Mouse (Mus musculus) Patski (cell line): ENCODE results near the gene C6. TPM values are rescaled to one million over a fixed set of nuclear protein-coding genes. Genes with fewer than 3 reads are reported as not detected.
A peak's percentile ranks its signal among the peaks of the same experiment; 100 is the strongest.

Experiments
- ATAC-seq: fragments of 100-300 bp; one replicate; pipeline ENCODE4 v1.8.0; 2021
- CTCF ChIA-PET: fragments of 350-600 bp; sonication (Branson Sonifier 250); formaldehyde crosslinking; loops from one replicate; lab custom pipeline; 2022; ENCODE audit warnings: inconsistent platforms; lab: Charles Lee
- POLR2A ChIA-PET: fragments of 350-600 bp; sonication (Branson Sonifier 250); formaldehyde crosslinking; loops from one replicate; lab custom pipeline; 2022; ENCODE audit warnings: antibody characterized with exemption, inconsistent platforms; lab: Charles Lee
- DNase-seq: peaks from one replicate; pipeline ENCODE4 v3.0.0-alpha.2; 2011; ENCODE audit warnings: low read depth, low spot score
- H3K27me3 ChIP-seq: fragments of 371-371 bp; one replicate; pipeline ENCODE4 v1.5.1; 2021
- CTCF ChIP-seq: fragments of 100-300 bp; IDR thresholded peaks from one replicate; pipeline ENCODE4 v1.5.1; 2021
- in situ Hi-C: fragments of 300-500 bp; cut with MboI; formaldehyde crosslinking; loops from 3 replicates; pipeline ENCODE4 v1.11.1; 2018; ENCODE audit warnings: low pct_unique_long_range_greater_than_20kb, mixed read lengths
- polyA plus RNA-seq: library from polyadenylated mRNA; unstranded; gene quantifications from one replicate; pipeline ENCODE4 v1.2.3, GENCODE M21; 2021

C6 gene
- polyA plus RNA-seq, result 0.03 TPM

GRCm38 (mm10) chr15:4726830-4727310 is at the start of gene C6:
TSS of gene C6 (plus strand) at chr15:4727175.
- in situ Hi-C loops, result no loop called here
- ChIA-PET CTCF (interaction anchor here (1.7 kb wide), 1 partner anchor 32 kb away, joined by 4 read pairs; no protein-coding TSS in a partner anchor), POLR2A (no interaction called here)
- ATAC-seq (no peak), DNase-seq (no peak)
- peaks cover 4% of the 10 kb centered on the region for H3K27me3 ChIP-seq
- no peak for TF ChIP-seq CTCF

- TF ChIP-seq CTCF, result peak; percentile 27
- ChIA-PET POLR2A (no interaction called here), CTCF (interaction anchor here (1.2 kb wide), 1 partner anchor 16 kb away, joined by 3 read pairs; no protein-coding TSS in a partner anchor)
- in situ Hi-C loops, result no loop called here
- no peak for ATAC-seq
- H3K27me3 ChIP-seq, result no peaks in the 10 kb centered on the region
- no peak for DNase-seq
Observed at GRCm38 (mm10) chr15:4697604-4698003, 29.4 kb upstream of the C6 start.

DNA sequence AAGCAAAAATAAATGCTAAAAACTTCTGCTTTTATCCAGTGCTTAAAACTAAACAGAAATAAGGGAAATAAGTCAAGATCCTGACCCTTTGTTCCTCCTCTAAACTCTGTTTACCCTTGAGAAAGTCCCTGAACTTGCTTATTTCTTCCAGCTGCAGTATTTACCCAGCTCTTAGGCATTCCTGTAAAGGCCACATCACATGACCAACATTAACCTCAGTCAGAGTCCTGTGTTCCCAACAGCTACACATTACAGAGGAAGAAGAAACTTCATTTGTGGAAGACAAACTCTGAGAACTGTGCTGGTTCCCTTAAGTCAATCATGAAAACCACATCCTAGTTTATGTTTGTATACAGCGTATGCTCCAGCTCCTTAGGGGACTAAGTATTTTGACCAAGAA is 7.2 kb downstream of the C6 start:
- no peak for TF ChIP-seq CTCF
- in situ Hi-C loops, result no loop called here
- ChIA-PET POLR2A (no interaction called here), CTCF (no interaction called here)
- ATAC-seq (no peak), DNase-seq (no peak)
- H3K27me3 ChIP-seq, result peaks cover 3% of the 10 kb centered on the region

DNA sequence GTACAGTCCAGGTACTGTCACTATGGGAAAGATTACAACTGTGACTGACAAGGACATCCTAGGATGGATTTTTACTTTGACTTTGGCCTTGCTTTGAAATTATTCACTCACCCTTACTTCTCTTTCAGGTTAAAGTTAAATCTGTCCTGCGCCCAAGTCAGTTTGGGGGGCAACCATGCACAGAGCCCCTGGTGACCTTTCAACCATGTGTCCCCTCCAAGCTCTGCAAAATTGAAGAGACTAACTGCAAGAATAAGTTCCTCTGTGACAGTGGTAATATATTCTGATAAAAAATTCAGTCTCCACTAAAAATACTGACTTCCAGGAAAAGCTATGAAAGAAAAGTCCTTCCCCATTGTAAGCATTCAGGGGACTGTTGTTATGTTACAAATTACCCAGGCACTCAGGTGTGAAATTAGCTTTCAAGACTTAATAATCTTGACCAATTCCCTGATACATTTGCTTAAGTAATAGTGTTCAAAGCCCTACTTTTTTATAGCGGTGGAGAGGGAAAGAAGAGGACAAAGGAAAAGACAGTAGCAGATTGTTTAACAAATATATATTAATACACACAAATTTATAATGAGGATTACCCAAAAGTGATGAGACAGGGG is 8.1 kb downstream of the C6 start:
- ChIA-PET CTCF (interaction anchor here (0.8 kb wide), 1 partner anchor 13 kb away, joined by 3 read pairs; no protein-coding TSS in a partner anchor), POLR2A (no interaction called here)
- TF ChIP-seq CTCF, result no peak
- in situ Hi-C loops, result no loop called here
- no peak for DNase-seq
- no peak for ATAC-seq
- peaks cover 4% of the 10 kb centered on the region for H3K27me3 ChIP-seq

DNA sequence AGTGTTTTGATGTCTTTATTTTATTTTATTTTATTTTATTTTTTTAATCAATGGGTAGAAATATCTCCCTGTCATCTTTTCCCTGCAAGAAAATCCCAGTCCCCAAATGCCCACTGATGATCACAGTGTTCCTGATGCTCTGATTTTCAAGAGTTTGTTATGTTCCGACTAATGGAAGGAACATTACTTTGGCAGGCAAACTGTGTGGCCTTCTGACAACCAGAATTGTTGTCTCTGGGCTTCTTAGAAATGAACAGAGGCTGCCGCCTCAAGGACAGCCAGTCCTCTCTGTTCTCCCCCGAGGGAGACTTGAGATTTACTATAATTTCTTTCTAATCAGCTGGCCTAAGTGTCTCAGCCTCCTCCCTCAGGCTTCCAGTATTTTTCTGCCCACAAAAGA is 20.7 kb downstream of the C6 start:
- no peak for TF ChIP-seq CTCF
- DNase-seq, result no peak
- ATAC-seq, result no peak
- CTCF ChIA-PET, result no interaction called here
- POLR2A ChIA-PET, result no interaction called here
- in situ Hi-C loops, result no loop called here
- peaks cover 5% of the 10 kb centered on the region for H3K27me3 ChIP-seq

DNA sequence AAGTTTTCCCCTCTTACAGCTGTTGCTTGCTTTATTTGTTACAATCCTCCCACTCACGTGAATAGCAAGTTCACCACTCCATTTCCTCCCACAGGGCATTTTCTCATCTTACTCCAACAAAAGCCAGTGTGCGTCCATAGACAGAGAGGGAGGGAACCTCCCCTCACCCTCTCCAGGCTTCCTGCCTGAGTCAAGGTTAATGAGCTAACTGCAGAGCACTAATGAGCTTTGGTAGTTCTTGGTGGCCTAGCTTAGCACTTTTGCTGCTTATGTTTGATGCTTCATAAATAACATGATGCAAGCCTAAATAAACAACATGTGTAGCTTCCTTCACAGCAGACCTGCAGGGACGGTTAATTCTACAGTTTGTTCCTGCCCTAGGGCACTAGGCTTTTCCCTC is 63.4 kb downstream of the C6 start:
- H3K27me3 ChIP-seq, result peaks cover 17% of the 10 kb centered on the region
- CTCF ChIA-PET, result no interaction called here
- no peak for DNase-seq
- POLR2A ChIA-PET, result no interaction called here
- TF ChIP-seq CTCF, result no peak
- in situ Hi-C loops, result no loop called here
- ATAC-seq, result no peak

DNA sequence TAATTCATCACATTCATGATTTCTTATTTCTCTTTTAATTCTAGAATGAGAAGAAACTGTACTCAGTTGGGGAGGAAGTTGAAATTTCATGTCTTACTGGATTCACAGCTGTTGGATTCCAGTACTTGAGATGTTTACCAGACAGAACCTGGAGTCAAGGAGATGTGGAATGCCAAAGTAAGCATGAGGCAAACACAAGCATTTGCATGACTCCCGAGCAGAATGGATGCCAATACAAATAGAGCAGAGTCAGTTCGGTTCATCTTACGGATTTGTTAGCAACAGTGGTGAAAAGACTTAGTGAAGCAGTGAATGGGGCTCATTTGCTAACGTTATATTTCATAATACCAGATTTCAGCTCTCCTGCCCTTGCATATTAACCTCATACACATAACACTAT is 69.9 kb downstream of the C6 start:
- peak; percentile 85 for ATAC-seq
- POLR2A ChIA-PET, result interaction anchor here (0.6 kb wide), 1 partner anchor 638 kb away, joined by 8 read pairs; no protein-coding TSS in a partner anchor

GRCm38 (mm10) chr15:4804256-4804655 is 77.3 kb downstream of the C6 start:
- in situ Hi-C loops, result no loop called here
- POLR2A ChIA-PET, result no interaction called here

More for the DNA sequence above, 69.9 kb downstream of the C6 start:
- CTCF ChIA-PET, result no interaction called here
- peaks cover 4% of the 10 kb centered on the region for H3K27me3 ChIP-seq
- DNase-seq, result no peak
- in situ Hi-C loops, result no loop called here
- no peak for TF ChIP-seq CTCF

GRCm38 (mm10) chr15:4808131-4808530 is 81.2 kb downstream of the C6 start:
- CTCF ChIA-PET, result no interaction called here
- DNase-seq, result no peak
- in situ Hi-C loops, result no loop called here
- no peak for ATAC-seq
- no peak for TF ChIP-seq CTCF
- POLR2A ChIA-PET, result no interaction called here
- H3K27me3 ChIP-seq, result peaks cover 13% of the 10 kb centered on the region

More at GRCm38 (mm10) chr15:4804256-4804655, 77.3 kb downstream of the C6 start:
- no peak for DNase-seq
- CTCF ChIA-PET, result no interaction called here
- no peak for TF ChIP-seq CTCF
- peaks cover 8% of the 10 kb centered on the region for H3K27me3 ChIP-seq
- ATAC-seq, result no peak

DNA sequence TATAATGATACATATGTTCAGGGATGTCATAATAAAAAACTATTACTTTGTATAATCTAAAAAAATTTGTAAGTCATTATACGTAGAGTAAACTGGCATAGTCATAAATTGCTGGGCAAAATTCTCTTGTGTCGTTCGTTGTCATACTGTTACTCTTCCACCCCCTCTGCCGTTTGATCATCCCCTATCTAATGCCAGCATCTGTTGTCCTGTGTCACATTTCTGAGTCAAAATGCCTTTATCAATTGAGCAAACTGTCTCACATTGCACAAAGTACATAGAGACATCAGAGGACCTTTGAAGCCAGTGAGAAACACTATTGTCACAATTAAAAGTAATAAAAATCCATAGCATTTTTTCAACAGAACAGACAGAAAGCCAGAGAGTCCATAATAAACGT is 88.0 kb downstream of the C6 start:
- in situ Hi-C loops, result no loop called here
- DNase-seq, result no peak
- no peak for ATAC-seq
- ChIA-PET POLR2A (no interaction called here), CTCF (no interaction called here)
- no peak for TF ChIP-seq CTCF
- peaks cover 6% of the 10 kb centered on the region for H3K27me3 ChIP-seq

- ChIA-PET POLR2A (no interaction called here), CTCF (no interaction called here)
- no peak for DNase-seq
- peaks cover 6% of the 10 kb centered on the region for H3K27me3 ChIP-seq
- TF ChIP-seq CTCF, result no peak
- in situ Hi-C loops, result no loop called here
- no peak for ATAC-seq
Observed at GRCm38 (mm10) chr15:4815711-4816110, 88.7 kb downstream of the C6 start.
